Mouse (Mus musculus) heart, embryonic 14.5 days (tissue): ENCODE measurements around the gene Tmeff1. TPM values are rescaled to one million over a fixed set of nuclear protein-coding genes. Genes with fewer than 3 reads are reported as not detected.
A peak's percentile ranks its signal among the peaks of the same experiment; 100 is the strongest.
"Not testable (repeated sequence)": the region's sequence is repeated elsewhere in the genome, so short reads cannot be mapped to it uniquely, and the experiment has no call there.

Source experiments
- ATAC-seq: fragments of 200-750 bp; cut with Nextera tagmentation; 2 replicates; pipeline ENCODE4 v1.8.0; 2017; ENCODE audit warnings: low read depth, moderate TSS enrichment; ENCODE audit not compliant: insufficient number of reproducible peaks, insufficient read depth, low FRiP score
- H3K27ac ChIP-seq, 2 experiments: fragments of 200-500 bp in 1 of 2; fragments of 300-500 bp in 1 of 2; sonication (generic) in 1 of 2; replicated peaks in 1 of 2; 2 replicates each; pipeline ENCODE4 v1.5.1; 2012 to 2014; ENCODE audit warnings: low read depth in 2 of 2, low read length in 2 of 2, control low read depth in 1 of 2, mild to moderate bottlenecking in 1 of 2, mixed read lengths in 1 of 2; ENCODE audit not compliant: control insufficient read depth in 1 of 2, insufficient read depth in 1 of 2
- H3K27me3 ChIP-seq: fragments of 300-500 bp; sonication (generic); 2 replicates; pipeline ENCODE4 v1.6.1; 2014; ENCODE audit warnings: mild to moderate bottlenecking, low read length, control low read depth; ENCODE audit not compliant: control insufficient read depth, insufficient read depth
- H3K36me3 ChIP-seq: fragments of 300-500 bp; sonication (generic); 2 replicates; pipeline ENCODE4 v1.6.1; 2014; ENCODE audit warnings: mild to moderate bottlenecking, control low read depth, low read length, mixed read lengths; ENCODE audit not compliant: control insufficient read depth, insufficient read depth
- H3K4me1 ChIP-seq, 2 experiments: fragments of 200-500 bp in 1 of 2; fragments of 300-500 bp in 1 of 2; sonication (generic) in 1 of 2; 2 replicates each; pipeline ENCODE4 v1.6.1; 2012 to 2014; ENCODE audit warnings: low read length in 2 of 2, control low read depth in 1 of 2, mixed read lengths in 1 of 2; ENCODE audit not compliant: control insufficient read depth in 2 of 2, insufficient read depth in 2 of 2
- H3K4me2 ChIP-seq: fragments of 300-500 bp; sonication (generic); 2 replicates; pipeline ENCODE4 v1.6.1; 2014; ENCODE audit warnings: mild to moderate bottlenecking, low read length
- H3K4me3 ChIP-seq, 2 experiments: fragments of 200-500 bp in 1 of 2; fragments of 300-500 bp in 1 of 2; sonication (generic) in 1 of 2; 2 replicates each; pipeline ENCODE4 v1.5.1; 2012 to 2014; ENCODE audit warnings: low read length in 2 of 2, mild to moderate bottlenecking in 2 of 2, control low read depth in 1 of 2, low read depth in 1 of 2, moderate library complexity in 1 of 2; ENCODE audit not compliant: control insufficient read depth in 1 of 2, insufficient read depth in 1 of 2
- H3K9ac ChIP-seq: fragments of 300-500 bp; sonication (generic); 2 replicates; pipeline ENCODE4 v1.6.1; 2014; ENCODE audit warnings: mild to moderate bottlenecking, low read length
- H3K9me3 ChIP-seq: fragments of 300-500 bp; sonication (generic); 2 replicates; pipeline ENCODE4 v1.6.1; 2016; ENCODE audit warnings: low read length, control low read depth; ENCODE audit not compliant: control insufficient read depth
- WGBS: fragments of 180-500 bp; shearing (Covaris S2); extraction: QIAGEN DNeasy Blood & Tissue Kit; methylation state at CpG from one replicate; pipeline ENCODE4 v1.1.7; 2014; 5-methylcytosine and 5-hydroxymethylcytosine counted together
- polyA plus RNA-seq: library from polyadenylated mRNA; unstranded; fragments of >200 nt; fragmentation: Nextera tagmentation; extraction: Ambion mirVana; gene quantifications from 2 replicates; pipeline ENCODE4 v1.2.1, GENCODE M21; 2014

Gene Tmeff1
- polyA plus RNA-seq, 1 experiment from 2014 or later, result 41.8 TPM

- H3K4me1 ChIP-seq, ATAC-seq, H3K36me3 ChIP-seq, H3K27me3 ChIP-seq, H3K9me3 ChIP-seq, H3K4me2 ChIP-seq, H3K27ac ChIP-seq, H3K9ac ChIP-seq, H3K4me3 ChIP-seq: not testable (repeated sequence)
- WGBS, result 56% methylated on average over 5 of the region's 6 CpGs
Measured at GRCm38 (mm10) chr4:48679728-48680127, 94.8 kb downstream of the Tmeff1 start.

GRCm38 (mm10) chr4:48680214-48680613, 95.2 kb downstream of the Tmeff1 start:
- H3K27me3 ChIP-seq, result no peaks in the 10 kb centered on the region
- peaks cover 2 to 8% of the 10 kb centered on the region in 2 experiments; a peak in 2 of 4 replicates for H3K4me1 ChIP-seq
- no peak overlapping the region for H3K27ac ChIP-seq
- no peak for ATAC-seq
- H3K36me3 ChIP-seq, result no peaks in the 10 kb centered on the region
- no peaks in the 10 kb centered on the region for H3K9me3 ChIP-seq
- H3K4me3 ChIP-seq, result no peak overlapping the region
- H3K9ac ChIP-seq, result no peak overlapping the region; the same call in 1 of the 2 replicates
- WGBS, result 27% methylated on average over 7 of the region's 7 CpGs
- peak overlapping the region; percentile 60 for H3K4me2 ChIP-seq

DNA sequence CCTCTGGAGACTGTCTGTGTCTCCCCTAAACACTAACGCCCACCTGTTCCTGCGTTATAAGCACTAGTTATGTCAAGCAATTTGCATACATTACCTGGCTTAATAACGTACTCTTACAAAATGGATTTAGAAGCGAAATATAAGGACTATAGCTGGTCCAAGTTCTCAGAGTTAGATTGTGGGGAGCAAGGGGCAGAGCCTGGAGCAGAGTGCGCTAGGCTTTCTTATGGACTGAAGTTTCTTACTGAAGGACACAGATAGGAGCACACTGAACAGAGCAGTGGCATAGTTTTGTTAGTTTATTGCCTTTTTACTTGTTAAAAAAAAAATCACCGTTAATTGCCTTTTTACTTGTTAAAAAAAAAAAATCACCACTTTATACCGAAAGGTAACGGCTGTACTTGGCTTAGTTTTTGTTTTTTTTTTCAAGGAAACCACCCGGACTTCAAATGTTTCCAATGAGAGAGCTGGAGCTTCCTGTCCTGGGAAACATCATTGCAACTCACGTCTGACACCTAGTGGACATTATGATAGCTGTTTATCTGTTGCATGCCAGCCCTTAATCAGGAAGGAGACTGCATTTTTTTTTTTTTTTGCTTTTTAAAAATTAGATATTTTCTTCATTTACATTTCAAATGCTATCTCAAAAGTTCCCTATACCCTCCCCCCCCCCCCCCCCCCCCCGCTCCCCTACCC, 95.8 kb downstream of the Tmeff1 start:
- no peaks in the 10 kb centered on the region for H3K27me3 ChIP-seq
- H3K9ac ChIP-seq, result no peak overlapping the region; the same call in 1 of the 2 replicates
- H3K36me3 ChIP-seq, result no peaks in the 10 kb centered on the region
- peak overlapping the region; percentile 60 for H3K4me2 ChIP-seq
- WGBS, result 37% methylated on average over 10 of the region's 11 CpGs
- H3K4me1 ChIP-seq, result peaks cover 2 to 8% of the 10 kb centered on the region in 2 experiments; a peak in 2 of 4 replicates
- peak overlapping the region in 1 of 2 experiments; percentile 24; a peak in 2 of 4 replicates for H3K4me3 ChIP-seq
- no peak for ATAC-seq
- H3K27ac ChIP-seq, result no peak overlapping the region; a peak in 1 of 4 replicates
- no peaks in the 10 kb centered on the region for H3K9me3 ChIP-seq

GRCm38 (mm10) chr4:48683126-48683525, 98.2 kb downstream of the Tmeff1 start:
- Histone ChIP-seq H3K4me1 (peaks cover 2 to 8% of the 10 kb centered on the region in 2 experiments; a peak in 2 of 4 replicates), H3K27ac (no peak overlapping the region), H3K9me3 (no peaks in the 10 kb centered on the region), H3K36me3 (no peaks in the 10 kb centered on the region), H3K4me3 (no peak overlapping the region), H3K9ac (no peak overlapping the region), H3K27me3 (no peaks in the 10 kb centered on the region), H3K4me2 (no peak overlapping the region)
- WGBS, result 91% methylated on average over 8 of the region's 8 CpGs
- ATAC-seq, result no peak

DNA sequence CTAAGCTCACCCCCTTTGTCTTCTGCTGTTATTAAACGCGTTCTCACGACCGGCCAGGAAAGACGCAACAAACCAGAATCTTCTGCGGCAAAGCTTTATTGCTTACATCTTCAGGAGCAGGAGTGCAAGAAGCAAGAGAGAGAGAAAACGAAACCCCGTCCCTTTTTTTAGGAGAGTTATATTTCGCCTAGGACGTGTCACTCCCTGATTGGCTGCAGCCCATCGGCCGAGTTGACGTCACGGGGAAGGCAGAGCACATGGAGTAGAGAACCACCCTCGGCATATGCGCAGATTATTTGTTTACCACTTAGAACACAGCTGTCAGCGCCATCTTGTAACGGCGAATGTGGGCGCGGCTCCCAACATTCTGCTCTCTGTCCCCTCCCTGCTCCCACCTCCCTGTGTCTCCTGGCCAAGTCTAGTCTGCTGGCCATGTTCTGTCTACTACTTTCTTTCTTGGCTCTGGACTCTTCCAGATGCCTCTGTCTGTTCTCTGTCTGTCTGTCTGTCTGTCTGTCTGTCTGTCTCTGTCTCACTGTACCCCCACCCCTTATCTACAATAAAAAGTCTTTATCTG, 98.7 kb downstream of the Tmeff1 start:
- not testable (repeated sequence) for ATAC-seq, H3K9ac ChIP-seq, H3K4me3 ChIP-seq, H3K36me3 ChIP-seq, H3K27ac ChIP-seq, H3K9me3 ChIP-seq, H3K27me3 ChIP-seq, H3K4me1 ChIP-seq, H3K4me2 ChIP-seq
- 93% methylated on average over 14 of the region's 21 CpGs for WGBS

DNA sequence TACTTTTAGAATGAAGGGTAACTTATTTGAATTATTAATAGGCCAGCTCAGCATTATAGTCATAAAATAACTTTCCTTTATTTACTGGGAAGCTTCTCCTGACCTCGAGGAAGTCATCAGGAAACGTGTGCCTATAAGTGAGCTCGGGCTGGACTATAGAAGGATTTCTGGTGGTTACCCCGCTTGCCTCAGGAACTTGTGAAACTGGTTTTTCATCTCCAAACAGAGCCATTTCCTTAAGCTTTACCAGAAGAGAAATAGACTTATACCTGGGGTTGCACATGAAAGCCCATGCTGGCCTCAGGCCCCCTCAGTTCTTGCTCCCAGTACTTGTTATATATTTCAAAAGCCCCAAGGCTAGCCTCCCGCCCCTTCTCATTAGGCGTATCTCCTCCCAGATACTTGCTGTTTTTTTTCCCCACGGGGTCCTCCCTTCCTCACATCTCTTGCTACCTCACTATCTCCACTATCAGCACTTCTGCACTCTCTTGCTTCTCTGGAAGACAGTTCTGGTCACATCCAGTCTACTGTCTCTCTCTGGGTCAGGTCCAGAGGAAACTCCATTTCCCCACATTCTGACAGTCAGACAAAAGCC, 99.7 kb downstream of the Tmeff1 start:
- H3K4me2 ChIP-seq, result no peak overlapping the region
- H3K27me3 ChIP-seq, result no peaks in the 10 kb centered on the region
- ATAC-seq, result no peak
- H3K9me3 ChIP-seq, result no peaks in the 10 kb centered on the region
- no peak overlapping the region for H3K27ac ChIP-seq
- H3K4me3 ChIP-seq, result no peak overlapping the region
- WGBS, result 51% methylated on average over 7 of the region's 7 CpGs
- no peaks in the 10 kb centered on the region for H3K36me3 ChIP-seq
- no peak overlapping the region for H3K9ac ChIP-seq
- peaks cover 2 to 8% of the 10 kb centered on the region in 2 experiments; a peak in 2 of 4 replicates for H3K4me1 ChIP-seq

GRCm38 (mm10) chr4:48688148-48688547, 103.2 kb downstream of the Tmeff1 start:
- WGBS, result 46% methylated on average over 6 of the region's 6 CpGs
- no peak overlapping the region for H3K9ac ChIP-seq
- no peaks in the 10 kb centered on the region for H3K27me3 ChIP-seq
- H3K27ac ChIP-seq, result no peak overlapping the region
- no peak for ATAC-seq
- H3K4me1 ChIP-seq, result peaks cover 0 to 2% of the 10 kb centered on the region in 2 experiments; a peak in 1 of 4 replicates
- H3K36me3 ChIP-seq, result no peaks in the 10 kb centered on the region
- H3K4me3 ChIP-seq, result no peak overlapping the region
- H3K9me3 ChIP-seq, result no peaks in the 10 kb centered on the region
- H3K4me2 ChIP-seq, result no peak overlapping the region
